Mouse (Mus musculus): Measurements from ENCODE around the gene Mmaa. TPM values are rescaled to one million over a fixed set of nuclear protein-coding genes. Genes with fewer than 3 reads are reported as not detected.

Mmaa gene
- polyA plus RNA-seq, 1 experiment from 2014 or later = 11.5 TPM

DNA sequence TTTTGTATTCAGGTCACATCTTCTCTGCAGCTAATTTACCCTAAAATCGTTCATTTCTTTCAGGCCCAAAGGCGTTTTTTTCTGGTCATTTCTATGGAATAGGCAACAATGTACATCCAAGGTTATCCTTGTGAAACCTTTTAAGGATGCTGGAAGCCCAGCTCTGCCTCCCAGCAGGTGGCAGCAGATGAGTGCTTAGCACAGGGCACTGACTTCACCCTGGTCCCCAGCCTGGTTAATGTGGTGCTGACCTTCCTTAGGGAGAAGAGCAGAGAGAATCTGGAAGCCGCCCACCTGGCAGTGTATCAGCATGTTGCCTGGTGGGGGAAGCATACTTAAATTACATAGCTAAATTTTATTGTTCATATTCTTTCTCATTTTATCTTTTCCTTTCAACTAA lies 3.0 kb upstream of the Mmaa start:
- Histone ChIP-seq H3K4me2 (replicated peaks; ENCODE audit: low read depth, low read length) (no peak overlapping the region), H3K4me1 (ENCODE audit: control insufficient read depth, insufficient read depth, low read length) (peaks cover 11% of the 10 kb centered on the region; the same call in 1 of the 2 replicates), H3K9ac (replicated peaks; ENCODE audit: low read depth, low read length) (no peak overlapping the region), H3K27me3 (ENCODE audit: control insufficient read depth, insufficient read depth, low read length) (no peaks in the 10 kb centered on the region), H3K27ac (ENCODE audit: low read length) (no peak overlapping the region), H3K4me3 (ENCODE audit: low read depth, low read length) (no peak overlapping the region), H3K36me3 (ENCODE audit: control insufficient read depth, insufficient read depth, low read length) (no peaks in the 10 kb centered on the region), H3K9me3 (ENCODE audit: control insufficient read depth, low read depth, low read length) (no peaks in the 10 kb centered on the region)
- ATAC-seq (ENCODE audit: insufficient number of reproducible peaks, insufficient read depth, low FRiP score, low read depth) = no peak
- 48% methylated on average over 3 of the region's 3 CpGs for WGBS

GRCm38 (mm10) chr8:79295276-79296105 lies 754 bp upstream of the Mmaa start:
- Histone ChIP-seq H3K27me3 (ENCODE audit: control insufficient read depth, insufficient read depth, low read length) (no peaks in the 10 kb centered on the region), H3K9ac (replicated peaks; ENCODE audit: low read depth, low read length) (peak overlapping the region; percentile 64), H3K9me3 (ENCODE audit: control insufficient read depth, low read depth, low read length) (no peaks in the 10 kb centered on the region), H3K4me1 (ENCODE audit: control insufficient read depth, insufficient read depth, low read length) (peaks cover 13% of the 10 kb centered on the region; the same call in 1 of the 2 replicates), H3K4me2 (replicated peaks; ENCODE audit: low read depth, low read length) (peak overlapping the region; percentile 67), H3K4me3 (ENCODE audit: low read depth, low read length) (peak overlapping the region; percentile 59), H3K36me3 (ENCODE audit: control insufficient read depth, insufficient read depth, low read length) (no peaks in the 10 kb centered on the region), H3K27ac (ENCODE audit: low read length) (peak overlapping the region; percentile 98)
- no peak; the same call in 1 of the 2 replicates for ATAC-seq (ENCODE audit: insufficient number of reproducible peaks, insufficient read depth, low FRiP score, low read depth)
- WGBS = 9% methylated on average over 18 of the region's 18 CpGs

DNA sequence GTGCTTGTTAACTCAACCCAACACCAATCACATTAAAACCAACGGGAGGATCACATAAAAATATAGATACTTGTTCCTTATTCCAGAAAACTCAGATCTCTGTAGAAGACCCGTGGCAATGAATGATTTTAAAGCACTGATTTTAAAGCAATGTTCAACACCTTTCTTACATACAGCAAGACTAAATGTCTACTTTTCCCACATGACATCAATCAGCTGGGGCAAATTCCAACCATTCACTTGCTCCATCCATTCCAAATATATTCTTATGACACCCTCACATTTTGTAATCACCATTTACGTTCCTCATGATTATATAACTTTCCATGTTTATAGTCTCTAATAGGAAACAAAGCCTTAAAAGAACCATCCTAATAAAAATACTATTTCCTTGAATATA lies 896 bp downstream of the Mmaa start:
- H3K9ac ChIP-seq (replicated peaks; ENCODE audit: low read depth, low read length) = peak overlapping the region; percentile 65; the same call in 1 of the 2 replicates
- peak overlapping the region; percentile 67 for H3K4me2 ChIP-seq (replicated peaks; ENCODE audit: low read depth, low read length)
- H3K4me3 ChIP-seq (ENCODE audit: low read depth, low read length) = peak overlapping the region; percentile 59
- no peaks in the 10 kb centered on the region for H3K27me3 ChIP-seq (ENCODE audit: control insufficient read depth, insufficient read depth, low read length)
- H3K36me3 ChIP-seq (ENCODE audit: control insufficient read depth, insufficient read depth, low read length) = no peaks in the 10 kb centered on the region
- peaks cover 13% of the 10 kb centered on the region; the same call in 1 of the 2 replicates for H3K4me1 ChIP-seq (ENCODE audit: control insufficient read depth, insufficient read depth, low read length)
- peak overlapping the region; percentile 98; the same call in 1 of the 2 replicates for H3K27ac ChIP-seq (ENCODE audit: low read length)
- 46% methylated on average over 3 of the region's 3 CpGs for WGBS
- no peak for ATAC-seq (ENCODE audit: insufficient number of reproducible peaks, insufficient read depth, low FRiP score, low read depth)
- no peaks in the 10 kb centered on the region for H3K9me3 ChIP-seq (ENCODE audit: control insufficient read depth, low read depth, low read length)

DNA sequence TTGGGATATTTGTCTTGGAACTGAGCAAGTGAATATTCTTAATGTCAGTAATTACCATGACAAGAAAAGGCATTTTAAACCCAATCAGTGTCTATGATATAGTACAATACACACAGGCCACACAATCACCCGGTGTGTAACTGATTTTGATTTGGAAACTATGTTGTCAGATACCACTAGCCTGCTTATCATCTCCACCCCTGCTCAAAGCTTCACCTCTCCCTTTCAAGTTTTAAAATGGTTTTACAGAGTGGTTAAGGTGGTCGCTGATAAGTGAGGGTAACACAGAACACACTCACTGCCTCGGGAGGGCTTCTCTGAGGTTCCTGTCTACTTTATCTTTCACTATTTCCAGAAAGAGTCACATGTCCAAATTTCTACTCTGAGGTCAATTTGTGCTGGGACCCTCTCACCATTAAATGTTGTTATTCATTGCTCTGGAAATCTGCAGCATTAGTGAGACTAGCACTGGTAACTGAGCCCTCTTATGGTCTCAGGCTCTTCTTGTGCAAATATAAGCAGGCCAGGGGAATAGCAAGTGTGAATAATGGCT lies 1.9 kb downstream of the Mmaa start:
- no peaks in the 10 kb centered on the region for H3K9me3 ChIP-seq (ENCODE audit: control insufficient read depth, low read depth, low read length)
- ATAC-seq (ENCODE audit: insufficient number of reproducible peaks, insufficient read depth, low FRiP score, low read depth) = no peak
- no peaks in the 10 kb centered on the region for H3K27me3 ChIP-seq (ENCODE audit: control insufficient read depth, insufficient read depth, low read length)
- H3K9ac ChIP-seq (replicated peaks; ENCODE audit: low read depth, low read length) = no peak overlapping the region
- H3K27ac ChIP-seq (ENCODE audit: low read length) = no peak overlapping the region
- H3K4me2 ChIP-seq (replicated peaks; ENCODE audit: low read depth, low read length) = peak overlapping the region; percentile 67
- H3K4me1 ChIP-seq (ENCODE audit: control insufficient read depth, insufficient read depth, low read length) = peaks cover 13% of the 10 kb centered on the region; the same call in 1 of the 2 replicates
- no peaks in the 10 kb centered on the region for H3K36me3 ChIP-seq (ENCODE audit: control insufficient read depth, insufficient read depth, low read length)
- H3K4me3 ChIP-seq (ENCODE audit: low read depth, low read length) = no peak overlapping the region
- WGBS = 63% methylated on average over 3 of the region's 3 CpGs

- Histone ChIP-seq H3K36me3 (ENCODE audit: control insufficient read depth, insufficient read depth, low read length) (no peaks in the 10 kb centered on the region), H3K9me3 (ENCODE audit: control insufficient read depth, low read depth, low read length) (no peaks in the 10 kb centered on the region), H3K4me1 (ENCODE audit: control insufficient read depth, insufficient read depth, low read length) (peaks cover 13% of the 10 kb centered on the region; the same call in 1 of the 2 replicates), H3K4me2 (replicated peaks; ENCODE audit: low read depth, low read length) (no peak overlapping the region), H3K4me3 (ENCODE audit: low read depth, low read length) (no peak overlapping the region), H3K27ac (ENCODE audit: low read length) (no peak overlapping the region), H3K9ac (replicated peaks; ENCODE audit: low read depth, low read length) (no peak overlapping the region), H3K27me3 (ENCODE audit: control insufficient read depth, insufficient read depth, low read length) (no peaks in the 10 kb centered on the region)
- WGBS = 74% methylated on average over 5 of the region's 5 CpGs
- ATAC-seq (ENCODE audit: insufficient number of reproducible peaks, insufficient read depth, low FRiP score, low read depth) = no peak
Observed at GRCm38 (mm10) chr8:79289592-79289991, 5.1 kb downstream of the Mmaa start.

DNA sequence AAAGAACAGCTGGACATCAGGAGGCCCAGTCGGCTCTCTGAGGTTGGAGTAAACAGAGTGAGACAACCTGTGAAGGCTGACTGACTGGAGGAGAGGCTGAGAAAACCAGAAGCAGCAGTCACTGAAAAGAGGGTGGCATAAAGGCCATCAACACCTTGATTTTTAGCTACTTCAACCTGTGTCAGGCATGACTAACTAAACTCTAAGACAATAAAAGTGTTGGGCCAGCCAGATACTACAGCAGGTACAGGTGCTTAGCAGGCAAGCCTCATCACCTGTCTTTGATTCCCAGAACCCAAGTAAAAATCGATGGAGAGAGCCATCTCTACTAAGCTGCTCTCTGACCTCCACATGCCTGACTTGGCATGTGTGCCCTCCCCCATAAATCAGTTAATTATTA lies 6.1 kb downstream of the Mmaa start:
- 51% methylated on average over 2 of the region's 2 CpGs for WGBS

DNA sequence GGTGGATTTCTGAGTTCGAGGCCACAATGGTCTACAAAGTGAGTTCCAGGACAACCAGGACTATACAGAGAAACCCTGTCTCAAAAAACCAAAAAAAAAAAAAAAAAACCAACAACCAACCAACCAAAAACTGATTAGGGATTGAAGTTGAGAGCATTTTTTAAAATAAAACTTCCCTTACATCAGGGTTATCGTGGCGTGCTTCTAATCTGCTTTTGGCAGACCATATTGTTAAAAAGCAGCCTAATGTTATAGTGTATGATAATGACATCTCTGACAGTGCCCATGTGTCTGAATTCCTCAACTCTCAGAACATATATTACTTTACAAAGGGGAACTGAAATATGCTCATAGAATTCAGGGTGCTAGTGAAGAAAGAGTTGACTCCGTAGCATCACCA lies 6.5 kb downstream of the Mmaa start:
- Histone ChIP-seq H3K4me1 (ENCODE audit: control insufficient read depth, insufficient read depth, low read length) (peaks cover 7% of the 10 kb centered on the region; the same call in 1 of the 2 replicates), H3K4me3 (ENCODE audit: low read depth, low read length) (no peak overlapping the region), H3K9me3 (ENCODE audit: control insufficient read depth, low read depth, low read length) (no peaks in the 10 kb centered on the region), H3K9ac (replicated peaks; ENCODE audit: low read depth, low read length) (no peak overlapping the region), H3K4me2 (replicated peaks; ENCODE audit: low read depth, low read length) (no peak overlapping the region), H3K27me3 (ENCODE audit: control insufficient read depth, insufficient read depth, low read length) (no peaks in the 10 kb centered on the region), H3K27ac (ENCODE audit: low read length) (no peak overlapping the region), H3K36me3 (ENCODE audit: control insufficient read depth, insufficient read depth, low read length) (no peaks in the 10 kb centered on the region; the same call in 1 of the 2 replicates)
- WGBS = 95% methylated on average over 4 of the region's 4 CpGs
- ATAC-seq (ENCODE audit: insufficient number of reproducible peaks, insufficient read depth, low FRiP score, low read depth) = no peak

More for the DNA sequence above, 6.1 kb downstream of the Mmaa start:
- no peaks in the 10 kb centered on the region; the same call in 1 of the 2 replicates for H3K36me3 ChIP-seq (ENCODE audit: control insufficient read depth, insufficient read depth, low read length)
- H3K9me3 ChIP-seq (ENCODE audit: control insufficient read depth, low read depth, low read length) = no peaks in the 10 kb centered on the region
- no peaks in the 10 kb centered on the region for H3K27me3 ChIP-seq (ENCODE audit: control insufficient read depth, insufficient read depth, low read length)
- no peak overlapping the region for H3K4me3 ChIP-seq (ENCODE audit: low read depth, low read length)
- no peak overlapping the region for H3K4me2 ChIP-seq (replicated peaks; ENCODE audit: low read depth, low read length)
- H3K4me1 ChIP-seq (ENCODE audit: control insufficient read depth, insufficient read depth, low read length) = peaks cover 11% of the 10 kb centered on the region; the same call in 1 of the 2 replicates
- no peak for ATAC-seq (ENCODE audit: insufficient number of reproducible peaks, insufficient read depth, low FRiP score, low read depth)
- no peak overlapping the region for H3K9ac ChIP-seq (replicated peaks; ENCODE audit: low read depth, low read length)
- no peak overlapping the region for H3K27ac ChIP-seq (ENCODE audit: low read length)

GRCm38 (mm10) chr8:79286424-79286823 lies 8.3 kb downstream of the Mmaa start:
- Histone ChIP-seq H3K4me1 (ENCODE audit: control insufficient read depth, insufficient read depth, low read length) (no peaks in the 10 kb centered on the region), H3K27ac (ENCODE audit: low read length) (no peak overlapping the region), H3K9ac (replicated peaks; ENCODE audit: low read depth, low read length) (no peak overlapping the region), H3K9me3 (ENCODE audit: control insufficient read depth, low read depth, low read length) (no peaks in the 10 kb centered on the region), H3K4me2 (replicated peaks; ENCODE audit: low read depth, low read length) (no peak overlapping the region), H3K27me3 (ENCODE audit: control insufficient read depth, insufficient read depth, low read length) (no peaks in the 10 kb centered on the region), H3K36me3 (ENCODE audit: control insufficient read depth, insufficient read depth, low read length) (peaks cover 5% of the 10 kb centered on the region; the same call in 1 of the 2 replicates), H3K4me3 (ENCODE audit: low read depth, low read length) (no peak overlapping the region)
- WGBS = 82% methylated on average over 3 of the region's 3 CpGs
- ATAC-seq (ENCODE audit: insufficient number of reproducible peaks, insufficient read depth, low FRiP score, low read depth) = no peak

Data from stomach, embryonic 14.5 days (tissue).